Mouse (Mus musculus): Measurements from ENCODE around the gene Ascl3. TPM values are rescaled to one million over a fixed set of nuclear protein-coding genes. Genes with fewer than 3 reads are reported as not detected.

Gene Ascl3
- total RNA-seq, 1 experiment, result not detected

DNA sequence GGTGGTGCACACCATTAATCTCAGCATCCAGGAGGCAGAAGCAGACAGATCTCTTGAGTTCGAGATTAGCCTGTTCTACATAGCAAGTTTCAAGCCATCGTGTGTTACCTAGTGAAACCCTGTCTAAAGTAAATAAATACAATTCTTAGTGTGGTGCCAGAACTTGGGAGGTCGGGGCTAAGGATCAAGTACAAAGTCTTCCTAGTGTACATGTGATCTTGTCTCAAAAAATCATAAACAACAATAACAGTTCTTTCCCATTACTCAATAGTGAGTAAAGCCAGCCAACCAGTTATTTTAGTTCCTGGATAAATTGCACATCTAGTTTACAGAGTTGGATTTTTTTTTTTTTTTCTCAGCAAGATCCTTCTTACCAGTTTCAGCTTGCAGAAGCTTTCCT, 27.1 kb downstream of the Ascl3 start:
- H3K9me3 ChIP-seq (ENCODE audit: control insufficient read depth, insufficient read depth, low read depth, low read length), result no peaks in the 10 kb centered on the region; the same call in 1 of the 2 replicates
- H3K4me3 ChIP-seq (ENCODE audit: insufficient read depth in 1 of 2, low read depth in 1 of 2, low read length in 2 of 2, poor library complexity in 1 of 2, severe bottlenecking in 1 of 2), result peak overlapping the region; percentile 82 to 89
- peaks cover 6% of the 10 kb centered on the region for H3K36me3 ChIP-seq (ENCODE audit: control insufficient read depth, insufficient read depth, low read length, poor library complexity, severe bottlenecking)
- TF ChIP-seq ZNF384 (IDR thresholded peaks at IDR 0.05; ENCODE audit: low read depth, low read length), result no peak
- TF ChIP-seq ZC3H11A (IDR thresholded peaks at IDR 0.05; ENCODE audit: borderline replicate concordance, low read depth, low read length), result no peak
- H3K27ac ChIP-seq (ENCODE audit: insufficient read depth, low read depth, low read length, poor library complexity, severe bottlenecking), result no peak overlapping the region
- peaks cover 3 to 4% of the 10 kb centered on the region in 2 experiments; a peak in 2 of 4 replicates for H3K4me1 ChIP-seq (ENCODE audit: control insufficient read depth in 2 of 2, insufficient read depth in 2 of 2, low read length in 2 of 2, poor library complexity in 1 of 2)
- in situ Hi-C loops (cut with MboI; ENCODE audit: low sequenced_read_pairs in 2 of 2, unreplicated experiment in 2 of 2), result no loop called here
- peak overlapping the region; percentile 86; the same call in 1 of the 2 replicates for H3K9ac ChIP-seq (ENCODE audit: insufficient read depth, low read depth, low read length, poor library complexity, severe bottlenecking)
- no peak for DNase-seq (ENCODE audit: low read depth, low spot score)

DNA sequence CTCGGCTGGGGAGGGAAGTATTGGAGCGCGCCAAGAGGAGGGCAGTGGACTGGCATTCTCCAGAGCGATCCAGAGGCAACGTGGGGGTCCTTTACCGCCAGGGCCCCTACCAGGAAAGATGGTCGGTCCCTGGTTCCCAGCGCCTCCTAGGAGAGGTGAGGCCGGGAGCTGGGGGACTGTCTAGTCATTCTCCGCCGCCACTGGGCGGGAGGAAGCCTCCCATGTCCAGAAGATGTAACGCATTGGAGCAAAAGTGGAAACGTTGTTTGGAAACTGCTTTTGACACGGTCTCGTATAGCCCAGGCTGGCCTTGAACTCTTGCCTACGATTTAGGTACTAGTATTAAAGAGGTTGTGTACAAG, 27.5 kb downstream of the Ascl3 start:
- peaks cover 5% of the 10 kb centered on the region for H3K36me3 ChIP-seq (ENCODE audit: control insufficient read depth, insufficient read depth, low read length, poor library complexity, severe bottlenecking)

GRCm38 (mm10) chr7:109703190-109704015, 28.1 kb downstream of the Ascl3 start, which contains the start of the genes St5 and Akip1:
St5 (minus strand) TSS chr7:109703605.
Akip1 (plus strand) TSS chr7:109703690.
- Histone ChIP-seq H3K4me3 (ENCODE audit: insufficient read depth in 1 of 2, low read depth in 1 of 2, low read length in 2 of 2, poor library complexity in 1 of 2, severe bottlenecking in 1 of 2) (peak within 1 kb of the TSS; percentile 82 to 89), H3K4me1 (ENCODE audit: control insufficient read depth in 2 of 2, insufficient read depth in 2 of 2, low read length in 2 of 2, poor library complexity in 1 of 2) (peaks cover 3 to 4% of the 10 kb centered on the region in 2 experiments; a peak in 2 of 4 replicates), H3K36me3 (ENCODE audit: control insufficient read depth, insufficient read depth, low read length, poor library complexity, severe bottlenecking) (peaks cover 2% of the 10 kb centered on the region; the same call in 1 of the 2 replicates), H3K27ac (ENCODE audit: insufficient read depth, low read depth, low read length, poor library complexity, severe bottlenecking) (peak within 1 kb of the TSS; percentile 45; the same call in 1 of the 2 replicates), H3K9me3 (ENCODE audit: control insufficient read depth, insufficient read depth, low read depth, low read length) (no peaks in the 10 kb centered on the region; the same call in 1 of the 2 replicates), H3K9ac (ENCODE audit: insufficient read depth, low read depth, low read length, poor library complexity, severe bottlenecking) (peak within 1 kb of the TSS; percentile 86)
- in situ Hi-C loops (cut with MboI; ENCODE audit: low sequenced_read_pairs in 2 of 2, unreplicated experiment in 2 of 2), result no loop called here
- DNase-seq (ENCODE audit: low read depth, low spot score), result peak; percentile 89
- TF ChIP-seq CHD2 (IDR thresholded peaks at IDR 0.05; ENCODE audit: low read depth, low read length) (peak; percentile 45; the same call in 1 of the 2 replicates), MAFK (IDR thresholded peaks at IDR 0.05; ENCODE audit: insufficient read depth, low read depth, low read length) (no peak), HCFC1 (IDR thresholded peaks at IDR 0.05; ENCODE audit: borderline replicate concordance, insufficient read depth, low read length) (peak; percentile 65)

More for the DNA sequence above, 27.5 kb downstream of the Ascl3 start:
- in situ Hi-C loops (cut with MboI; ENCODE audit: low sequenced_read_pairs in 2 of 2, unreplicated experiment in 2 of 2), result no loop called here
- H3K27ac ChIP-seq (ENCODE audit: insufficient read depth, low read depth, low read length, poor library complexity, severe bottlenecking), result peak overlapping the region; percentile 45; the same call in 1 of the 2 replicates
- DNase-seq (ENCODE audit: low read depth, low spot score), result no peak
- H3K4me3 ChIP-seq (ENCODE audit: insufficient read depth in 1 of 2, low read depth in 1 of 2, low read length in 2 of 2, poor library complexity in 1 of 2, severe bottlenecking in 1 of 2), result peak overlapping the region; percentile 82 to 89
- H3K4me1 ChIP-seq (ENCODE audit: control insufficient read depth in 2 of 2, insufficient read depth in 2 of 2, low read length in 2 of 2, poor library complexity in 1 of 2), result peaks cover 3 to 4% of the 10 kb centered on the region in 2 experiments; a peak in 2 of 4 replicates
- peak overlapping the region; percentile 86 for H3K9ac ChIP-seq (ENCODE audit: insufficient read depth, low read depth, low read length, poor library complexity, severe bottlenecking)
- no peak for TF ChIP-seq HCFC1 (IDR thresholded peaks at IDR 0.05; ENCODE audit: borderline replicate concordance, insufficient read depth, low read length)
- no peak for TF ChIP-seq CHD2 (IDR thresholded peaks at IDR 0.05; ENCODE audit: low read depth, low read length)
- TF ChIP-seq ZNF384 (IDR thresholded peaks at IDR 0.05; ENCODE audit: low read depth, low read length), result no peak
- TF ChIP-seq MAFK (IDR thresholded peaks at IDR 0.05; ENCODE audit: insufficient read depth, low read depth, low read length), result no peak
- TF ChIP-seq ZC3H11A (IDR thresholded peaks at IDR 0.05; ENCODE audit: borderline replicate concordance, low read depth, low read length), result no peak
- no peaks in the 10 kb centered on the region; the same call in 1 of the 2 replicates for H3K9me3 ChIP-seq (ENCODE audit: control insufficient read depth, insufficient read depth, low read depth, low read length)

DNA sequence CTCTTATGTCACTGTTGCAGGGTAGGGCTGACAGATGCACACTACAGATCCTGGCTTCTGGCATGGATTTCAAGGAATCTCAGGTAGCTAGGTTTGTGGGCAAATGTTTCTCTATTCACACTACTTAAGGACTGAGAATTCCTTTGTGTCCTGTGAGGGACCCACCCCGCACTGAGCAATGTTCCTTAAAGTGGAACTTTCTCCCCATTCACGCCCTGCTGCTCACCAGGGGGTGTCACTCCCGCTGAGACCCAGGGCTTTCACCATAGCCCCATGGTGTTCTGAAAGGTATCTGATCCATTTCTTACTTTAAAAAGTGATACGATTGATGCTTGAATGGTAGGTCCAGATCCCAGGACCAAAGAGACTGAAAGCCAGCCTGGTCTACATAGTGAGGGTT, 28.8 kb downstream of the Ascl3 start:
- peak overlapping the region; percentile 64 to 89 for H3K4me3 ChIP-seq (ENCODE audit: insufficient read depth in 1 of 2, low read depth in 1 of 2, low read length in 2 of 2, poor library complexity in 1 of 2, severe bottlenecking in 1 of 2)
- H3K9me3 ChIP-seq (ENCODE audit: control insufficient read depth, insufficient read depth, low read depth, low read length), result no peaks in the 10 kb centered on the region; the same call in 1 of the 2 replicates
- no peak for DNase-seq (ENCODE audit: low read depth, low spot score)
- in situ Hi-C loops (cut with MboI; ENCODE audit: low sequenced_read_pairs in 2 of 2, unreplicated experiment in 2 of 2), result no loop called here
- H3K36me3 ChIP-seq (ENCODE audit: control insufficient read depth, insufficient read depth, low read length, poor library complexity, severe bottlenecking), result peaks cover 2% of the 10 kb centered on the region; the same call in 1 of the 2 replicates
- no peak for TF ChIP-seq HCFC1 (IDR thresholded peaks at IDR 0.05; ENCODE audit: borderline replicate concordance, insufficient read depth, low read length)
- no peak for TF ChIP-seq ZNF384 (IDR thresholded peaks at IDR 0.05; ENCODE audit: low read depth, low read length)
- peaks cover 3 to 9% of the 10 kb centered on the region in 2 experiments; a peak in 2 of 4 replicates for H3K4me1 ChIP-seq (ENCODE audit: control insufficient read depth in 2 of 2, insufficient read depth in 2 of 2, low read length in 2 of 2, poor library complexity in 1 of 2)
- no peak overlapping the region for H3K27ac ChIP-seq (ENCODE audit: insufficient read depth, low read depth, low read length, poor library complexity, severe bottlenecking)
- 0 out of 2 replicates have a peak overlapping the region, but pooled peaks have one; percentile 30 for H3K9ac ChIP-seq (ENCODE audit: insufficient read depth, low read depth, low read length, poor library complexity, severe bottlenecking)
